Mouse (Mus musculus) lung, embryonic 16.5 days (tissue): ENCODE measurements around the gene Cxcl10. TPM values are rescaled to one million over a fixed set of nuclear protein-coding genes. Genes with fewer than 3 reads are reported as not detected.
A peak's percentile ranks its signal among the peaks of the same experiment; 100 is the strongest.

ENCODE experiments used
- ATAC-seq: fragments of 200-750 bp; cut with Nextera tagmentation; 2 replicates; pipeline ENCODE4 v1.8.0; 2017; ENCODE audit warnings: low read depth, mild to moderate bottlenecking, moderate library complexity
- H3K27ac ChIP-seq: fragments of 300-500 bp; sonication (generic); 2 replicates; pipeline ENCODE4 v1.5.1; 2014; ENCODE audit warnings: mild to moderate bottlenecking, control low read depth, low read length
- H3K27me3 ChIP-seq: fragments of 300-500 bp; sonication (generic); 2 replicates; pipeline ENCODE4 v1.6.1; 2014; ENCODE audit warnings: low read depth, low read length, mixed read lengths; ENCODE audit not compliant: control insufficient read depth, insufficient read depth
- H3K36me3 ChIP-seq: fragments of 300-500 bp; sonication (generic); 2 replicates; pipeline ENCODE4 v1.6.1; 2014; ENCODE audit warnings: low read length; ENCODE audit not compliant: control insufficient read depth, insufficient read depth
- H3K4me1 ChIP-seq: fragments of 300-500 bp; sonication (generic); replicated peaks from 2 replicates; pipeline ENCODE4 v1.6.1; 2014; ENCODE audit warnings: low read length, mixed read lengths; ENCODE audit not compliant: control insufficient read depth, insufficient read depth
- H3K4me2 ChIP-seq: fragments of 300-500 bp; sonication (generic); 2 replicates; pipeline ENCODE4 v1.6.1; 2014; ENCODE audit warnings: low read depth, low read length, control low read depth
- H3K4me3 ChIP-seq: fragments of 300-500 bp; sonication (generic); 2 replicates; pipeline ENCODE4 v1.5.1; 2014; ENCODE audit warnings: mild to moderate bottlenecking, low read length, control low read depth
- H3K9ac ChIP-seq: fragments of 300-500 bp; sonication (generic); 2 replicates; pipeline ENCODE4 v1.6.1; 2014; ENCODE audit warnings: low read length, control low read depth
- H3K9me3 ChIP-seq: fragments of 300-500 bp; sonication (generic); 2 replicates; pipeline ENCODE4 v1.6.1; 2016; ENCODE audit warnings: low read length; ENCODE audit not compliant: control insufficient read depth
- WGBS: fragments of 180-500 bp; shearing (Covaris S2); extraction: QIAGEN DNeasy Blood & Tissue Kit; methylation state at CpG from one replicate; pipeline ENCODE4 v1.1.7; 2014; 5-methylcytosine and 5-hydroxymethylcytosine counted together
- polyA plus RNA-seq: library from polyadenylated mRNA; unstranded; fragments of >200 nt; fragmentation: Nextera tagmentation; extraction: Ambion mirVana; gene quantifications from 2 replicates; pipeline ENCODE4 v1.2.1, GENCODE M21; 2015

The Cxcl10 gene
- polyA plus RNA-seq: 0.57 and 2.7 TPM in 2 replicates

DNA sequence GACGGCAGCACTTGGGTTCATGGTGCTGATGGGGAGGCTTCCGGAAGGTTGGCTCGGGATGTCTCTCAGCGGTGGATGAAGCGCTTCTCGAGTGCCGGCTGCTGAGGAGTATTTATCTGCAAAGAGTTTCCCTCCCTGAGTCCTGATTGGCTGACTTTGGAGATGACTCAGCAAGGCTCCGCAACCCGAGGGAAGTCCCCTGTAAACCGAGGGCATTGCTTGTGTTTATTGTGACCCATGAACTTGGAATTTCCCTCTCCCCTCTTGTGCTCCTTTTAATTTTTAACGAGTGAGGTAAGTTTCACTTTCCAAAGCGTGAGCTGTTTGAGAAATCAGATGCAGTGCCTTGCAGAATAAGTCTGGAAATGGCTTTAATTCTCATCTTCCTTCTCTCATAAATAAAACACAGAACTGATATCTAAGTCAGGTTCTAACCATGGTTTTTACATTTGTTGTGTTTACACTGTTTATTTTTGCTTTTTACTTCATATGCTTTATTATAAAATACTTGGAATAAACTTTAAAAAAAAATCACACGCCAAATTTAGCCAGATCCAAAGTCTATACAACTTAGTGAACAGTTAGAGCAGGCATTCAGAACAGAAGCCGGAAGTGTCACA is at the start of gene Cxcl10:
Gene Cxcl10 (minus strand): TSS at position 96 of the 620 bp plus-strand sequence.
- Histone ChIP-seq H3K27ac (no peak within 1 kb of the TSS), H3K36me3 (no peaks in the 10 kb centered on the region), H3K4me3 (peak within 1 kb of the TSS; percentile 41), H3K4me2 (peak within 1 kb of the TSS; percentile 59), H3K9me3 (no peaks in the 10 kb centered on the region), H3K27me3 (0 out of 2 replicates have a peak, but pooled peaks cover 3% of the 10 kb centered on the region), H3K4me1 (peaks cover 7% of the 10 kb centered on the region; the same call in 1 of the 2 replicates), H3K9ac (peak within 1 kb of the TSS; percentile 38; the same call in 1 of the 2 replicates)
- 11% methylated on average over 14 of the region's 14 CpGs for WGBS
- ATAC-seq: peak; percentile 41; the same call in 1 of the 2 replicates

DNA sequence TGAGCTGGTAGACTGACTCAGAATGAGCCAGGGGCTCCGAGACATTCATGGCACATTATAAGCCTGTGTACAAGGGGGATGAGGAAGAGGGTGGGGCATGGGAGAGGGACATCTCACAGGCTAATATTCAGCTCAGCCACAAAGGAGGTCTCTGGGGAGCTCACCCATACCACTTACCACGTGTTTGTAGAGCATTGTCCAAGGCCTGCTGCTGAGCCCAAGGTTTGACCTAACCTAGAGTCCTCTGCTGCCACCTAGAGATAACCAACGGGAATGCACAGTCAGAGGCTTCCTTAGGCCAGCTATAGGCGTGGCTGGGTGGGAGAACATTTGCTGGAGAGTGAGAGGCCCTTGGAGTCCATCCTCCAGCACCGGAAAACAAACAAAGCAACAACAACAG is 49.5 kb upstream of the Cxcl10 start:
- H3K9ac ChIP-seq: no peak overlapping the region
- ATAC-seq: peak; percentile 88
- H3K9me3 ChIP-seq: no peaks in the 10 kb centered on the region
- no peaks in the 10 kb centered on the region for H3K36me3 ChIP-seq
- H3K4me3 ChIP-seq: no peak overlapping the region
- no peak overlapping the region for H3K27ac ChIP-seq
- no peak overlapping the region for H3K4me2 ChIP-seq
- 24% methylated on average over 5 of the region's 5 CpGs for WGBS
- H3K4me1 ChIP-seq: no peaks in the 10 kb centered on the region
- H3K27me3 ChIP-seq: peaks cover 10% of the 10 kb centered on the region

DNA sequence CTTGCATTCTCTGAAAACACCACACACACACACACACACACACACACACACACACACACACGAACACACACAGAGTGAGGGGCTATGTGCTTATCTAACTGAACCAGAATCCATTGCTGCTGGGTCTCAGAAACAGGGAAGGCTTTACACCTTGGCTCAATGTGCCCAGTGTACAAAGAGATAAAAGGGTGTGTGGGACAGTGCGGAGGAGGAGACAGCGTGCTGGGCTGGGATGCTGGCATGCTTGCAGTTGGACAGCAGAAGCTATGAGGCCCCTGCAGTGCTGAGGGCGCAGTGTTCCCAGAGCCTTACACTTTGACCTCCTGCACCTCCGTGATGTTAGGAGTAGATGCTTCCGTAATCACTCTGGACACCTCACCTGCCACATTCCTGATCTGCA is 47.8 kb upstream of the Cxcl10 start:
- Histone ChIP-seq H3K9ac (no peak overlapping the region), H3K36me3 (no peaks in the 10 kb centered on the region), H3K9me3 (no peaks in the 10 kb centered on the region), H3K27me3 (peaks cover 25% of the 10 kb centered on the region), H3K4me2 (no peak overlapping the region), H3K4me1 (no peaks in the 10 kb centered on the region; the same call in 1 of the 2 replicates), H3K4me3 (no peak overlapping the region), H3K27ac (no peak overlapping the region)
- 71% methylated on average over 6 of the region's 6 CpGs for WGBS
- ATAC-seq: no peak

DNA sequence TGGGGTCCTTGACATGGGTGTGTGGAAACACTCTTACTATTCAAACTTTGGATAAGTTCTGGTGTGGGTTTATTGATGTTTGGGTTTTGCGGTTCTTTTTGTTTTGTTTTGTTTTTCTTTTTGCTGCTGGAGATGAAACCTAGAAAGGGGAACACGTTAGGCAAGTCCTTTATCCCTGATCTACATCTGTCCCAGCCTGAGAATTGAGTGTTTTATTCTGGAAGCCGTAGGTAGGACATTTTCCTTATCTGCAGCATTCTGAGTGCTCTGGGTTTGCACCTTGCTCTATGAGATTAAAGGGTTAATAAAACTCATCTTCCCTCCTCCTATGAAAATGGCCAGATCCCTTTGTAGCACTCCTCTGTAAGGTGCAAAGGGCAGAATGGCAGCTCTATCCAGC is 47.1 kb upstream of the Cxcl10 start:
- Histone ChIP-seq H3K9ac (no peak overlapping the region), H3K27me3 (peaks cover 33% of the 10 kb centered on the region), H3K9me3 (no peaks in the 10 kb centered on the region), H3K4me1 (no peaks in the 10 kb centered on the region; the same call in 1 of the 2 replicates), H3K4me3 (no peak overlapping the region), H3K27ac (no peak overlapping the region), H3K4me2 (no peak overlapping the region), H3K36me3 (no peaks in the 10 kb centered on the region)
- WGBS: 80% methylated on average over 3 of the region's 3 CpGs
- no peak for ATAC-seq

DNA sequence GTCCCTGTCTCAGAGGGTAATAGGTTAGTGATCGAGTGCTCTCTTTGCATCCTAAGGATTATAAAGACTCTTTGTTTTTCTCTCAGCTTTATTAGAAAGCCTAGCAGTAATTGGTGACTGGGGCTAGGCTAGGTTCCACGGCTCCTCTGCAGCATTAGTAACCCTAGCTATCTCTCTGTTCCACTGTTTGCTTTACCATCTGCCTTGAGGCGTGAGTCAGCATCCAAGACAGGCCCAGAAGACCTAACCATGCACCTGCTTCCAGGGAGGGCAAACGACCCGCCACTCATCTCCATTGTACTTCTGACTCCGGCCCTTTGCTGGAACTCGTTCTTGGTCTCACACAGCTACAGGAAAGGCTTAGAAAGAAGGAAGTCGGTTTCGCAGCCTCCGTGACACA is 45.2 kb upstream of the Cxcl10 start:
- H3K27me3 ChIP-seq: peaks cover 43% of the 10 kb centered on the region
- ATAC-seq: no peak
- 51% methylated on average over 10 of the region's 10 CpGs for WGBS

DNA sequence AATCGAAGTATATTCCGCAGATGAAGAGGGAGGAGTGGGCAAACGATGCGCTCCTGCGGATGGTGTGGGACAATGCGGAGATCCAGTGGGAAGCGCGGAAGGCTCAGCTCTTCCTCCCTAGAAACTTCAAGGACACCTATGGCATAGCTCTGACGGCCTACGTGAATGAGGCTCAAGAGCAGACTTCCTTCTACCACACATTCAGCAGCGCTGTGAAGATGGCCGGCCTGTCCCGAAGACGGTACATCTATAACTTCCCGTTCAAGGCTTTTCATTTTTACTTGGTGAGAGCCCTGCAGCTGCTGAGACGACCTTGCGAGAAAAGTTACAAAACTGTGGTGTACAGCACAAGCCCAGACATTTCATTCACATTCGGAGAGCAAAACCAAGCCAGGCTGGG is 43.9 kb upstream of the Cxcl10 start:
- H3K9ac ChIP-seq: no peak overlapping the region

More for the DNA sequence above, 45.2 kb upstream of the Cxcl10 start:
- Histone ChIP-seq H3K27ac (no peak overlapping the region), H3K4me3 (no peak overlapping the region), H3K9ac (no peak overlapping the region), H3K4me1 (no peaks in the 10 kb centered on the region; the same call in 1 of the 2 replicates), H3K4me2 (no peak overlapping the region), H3K9me3 (no peaks in the 10 kb centered on the region), H3K36me3 (no peaks in the 10 kb centered on the region)

DNA sequence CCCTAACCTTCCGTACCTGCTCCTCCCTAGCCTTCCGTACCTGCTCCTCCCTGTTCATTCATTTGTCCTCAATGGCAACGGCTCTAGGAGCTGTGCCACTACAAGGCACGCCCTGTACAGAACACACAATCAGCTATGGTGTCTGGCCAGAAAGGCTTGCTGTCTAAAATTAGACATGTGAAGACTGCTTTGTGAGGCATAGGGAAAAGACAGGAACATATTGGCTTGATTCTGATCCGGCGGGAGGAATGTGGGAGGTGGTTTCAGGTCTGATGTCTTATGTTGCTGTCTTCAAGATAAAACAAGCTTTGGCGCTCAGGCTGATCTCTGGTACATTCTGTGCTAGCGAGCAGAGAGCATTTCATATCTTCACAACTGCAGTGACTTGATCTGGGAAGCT is 41.9 kb upstream of the Cxcl10 start:
- Histone ChIP-seq H3K36me3 (no peaks in the 10 kb centered on the region), H3K27me3 (peaks cover 46% of the 10 kb centered on the region), H3K27ac (no peak overlapping the region), H3K9me3 (no peaks in the 10 kb centered on the region), H3K4me2 (no peak overlapping the region), H3K4me3 (no peak overlapping the region), H3K9ac (no peak overlapping the region), H3K4me1 (no peaks in the 10 kb centered on the region; the same call in 1 of the 2 replicates)
- WGBS: 59% methylated on average over 8 of the region's 8 CpGs
- ATAC-seq: no peak

More for the DNA sequence above, 43.9 kb upstream of the Cxcl10 start:
- no peaks in the 10 kb centered on the region for H3K9me3 ChIP-seq
- WGBS: 36% methylated on average over 18 of the region's 18 CpGs
- H3K27me3 ChIP-seq: peaks cover 46% of the 10 kb centered on the region
- H3K4me3 ChIP-seq: peak overlapping the region; percentile 36
- H3K36me3 ChIP-seq: no peaks in the 10 kb centered on the region
- ATAC-seq: no peak
- H3K27ac ChIP-seq: no peak overlapping the region
- H3K4me1 ChIP-seq: no peaks in the 10 kb centered on the region; the same call in 1 of the 2 replicates
- H3K4me2 ChIP-seq: peak overlapping the region; percentile 53

DNA sequence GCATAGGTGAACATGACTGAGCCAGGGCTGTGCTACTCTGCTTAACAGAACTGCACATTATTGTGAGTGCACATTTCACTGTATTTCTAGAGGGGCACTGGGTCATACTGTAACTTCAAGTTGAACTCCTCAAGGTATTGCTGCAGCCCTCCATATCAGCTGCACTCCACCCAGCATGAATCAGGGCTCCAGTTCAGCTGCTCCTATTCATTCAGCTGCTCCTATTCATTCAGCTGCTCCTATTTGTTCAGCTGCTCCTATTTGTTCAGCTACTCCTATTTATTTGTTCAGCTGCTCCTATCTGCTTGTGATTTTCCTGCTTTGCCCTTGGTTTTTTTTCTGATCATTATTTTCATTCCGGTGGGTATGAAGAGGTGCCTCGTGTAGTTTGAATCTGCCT is 41.3 kb upstream of the Cxcl10 start:
- no peaks in the 10 kb centered on the region for H3K9me3 ChIP-seq
- WGBS: 65% methylated on average over 2 of the region's 2 CpGs
- no peak overlapping the region for H3K4me3 ChIP-seq
- peaks cover 46% of the 10 kb centered on the region for H3K27me3 ChIP-seq
- no peak overlapping the region for H3K4me2 ChIP-seq
- H3K9ac ChIP-seq: no peak overlapping the region
- no peaks in the 10 kb centered on the region for H3K36me3 ChIP-seq
- no peak for ATAC-seq
- H3K27ac ChIP-seq: no peak overlapping the region
- H3K4me1 ChIP-seq: no peaks in the 10 kb centered on the region; the same call in 1 of the 2 replicates

DNA sequence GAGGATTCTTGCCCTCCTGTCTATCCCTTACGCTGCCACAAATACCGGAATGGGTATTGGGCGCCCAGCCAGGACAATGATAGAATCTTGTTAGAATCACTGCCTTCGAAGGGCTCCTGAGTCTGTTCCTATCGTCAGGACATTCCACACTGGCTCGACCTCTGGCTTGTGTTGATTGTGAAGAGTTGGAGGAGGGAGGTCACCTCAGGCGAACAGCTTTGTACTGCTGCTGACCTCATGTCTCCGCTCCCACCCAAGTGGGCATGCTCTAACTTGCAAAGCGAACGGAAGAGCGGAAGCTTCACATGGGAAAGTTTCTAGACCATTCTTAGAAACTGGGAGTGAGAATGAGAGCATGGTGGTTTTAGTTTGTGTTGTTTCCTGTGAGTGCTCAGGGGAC is 38.7 kb upstream of the Cxcl10 start:
- Histone ChIP-seq H3K9me3 (no peaks in the 10 kb centered on the region), H3K9ac (no peak overlapping the region), H3K4me1 (no peaks in the 10 kb centered on the region; the same call in 1 of the 2 replicates), H3K27me3 (peaks cover 29% of the 10 kb centered on the region), H3K4me2 (no peak overlapping the region), H3K27ac (no peak overlapping the region), H3K36me3 (no peaks in the 10 kb centered on the region), H3K4me3 (no peak overlapping the region)
- WGBS: 56% methylated on average over 11 of the region's 11 CpGs
- ATAC-seq: no peak
